Mouse (Mus musculus) heart, embryonic 14.5 days (tissue): Measurements from ENCODE around the gene Il18bp. TPM values are rescaled to one million over a fixed set of nuclear protein-coding genes. Genes with fewer than 3 reads are reported as not detected.

Experiments used
- ATAC-seq: fragments of 200-750 bp; cut with Nextera tagmentation; 2 replicates; pipeline ENCODE4 v1.8.0; 2017; ENCODE audit warnings: low read depth, moderate TSS enrichment; ENCODE audit not compliant: insufficient number of reproducible peaks, insufficient read depth, low FRiP score
- H3K27ac ChIP-seq, 2 experiments: fragments of 200-500 bp in 1 of 2; fragments of 300-500 bp in 1 of 2; sonication (generic) in 1 of 2; replicated peaks in 1 of 2; 2 replicates each; pipeline ENCODE4 v1.5.1; 2012 to 2014; ENCODE audit warnings: low read depth in 2 of 2, low read length in 2 of 2, control low read depth in 1 of 2, mild to moderate bottlenecking in 1 of 2, mixed read lengths in 1 of 2; ENCODE audit not compliant: control insufficient read depth in 1 of 2, insufficient read depth in 1 of 2
- H3K27me3 ChIP-seq: fragments of 300-500 bp; sonication (generic); 2 replicates; pipeline ENCODE4 v1.6.1; 2014; ENCODE audit warnings: mild to moderate bottlenecking, low read length, control low read depth; ENCODE audit not compliant: control insufficient read depth, insufficient read depth
- H3K36me3 ChIP-seq: fragments of 300-500 bp; sonication (generic); 2 replicates; pipeline ENCODE4 v1.6.1; 2014; ENCODE audit warnings: mild to moderate bottlenecking, control low read depth, low read length, mixed read lengths; ENCODE audit not compliant: control insufficient read depth, insufficient read depth
- H3K4me1 ChIP-seq, 2 experiments: fragments of 200-500 bp in 1 of 2; fragments of 300-500 bp in 1 of 2; sonication (generic) in 1 of 2; 2 replicates each; pipeline ENCODE4 v1.6.1; 2012 to 2014; ENCODE audit warnings: low read length in 2 of 2, control low read depth in 1 of 2, mixed read lengths in 1 of 2; ENCODE audit not compliant: control insufficient read depth in 2 of 2, insufficient read depth in 2 of 2
- H3K4me2 ChIP-seq: fragments of 300-500 bp; sonication (generic); 2 replicates; pipeline ENCODE4 v1.6.1; 2014; ENCODE audit warnings: mild to moderate bottlenecking, low read length
- H3K4me3 ChIP-seq, 2 experiments: fragments of 200-500 bp in 1 of 2; fragments of 300-500 bp in 1 of 2; sonication (generic) in 1 of 2; 2 replicates each; pipeline ENCODE4 v1.5.1; 2012 to 2014; ENCODE audit warnings: low read length in 2 of 2, mild to moderate bottlenecking in 2 of 2, control low read depth in 1 of 2, low read depth in 1 of 2, moderate library complexity in 1 of 2; ENCODE audit not compliant: control insufficient read depth in 1 of 2, insufficient read depth in 1 of 2
- H3K9ac ChIP-seq: fragments of 300-500 bp; sonication (generic); 2 replicates; pipeline ENCODE4 v1.6.1; 2014; ENCODE audit warnings: mild to moderate bottlenecking, low read length
- H3K9me3 ChIP-seq: fragments of 300-500 bp; sonication (generic); 2 replicates; pipeline ENCODE4 v1.6.1; 2016; ENCODE audit warnings: low read length, control low read depth; ENCODE audit not compliant: control insufficient read depth
- WGBS: fragments of 180-500 bp; shearing (Covaris S2); extraction: QIAGEN DNeasy Blood & Tissue Kit; methylation state at CpG from one replicate; pipeline ENCODE4 v1.1.7; 2014; 5-methylcytosine and 5-hydroxymethylcytosine counted together
- polyA plus RNA-seq: library from polyadenylated mRNA; unstranded; fragments of >200 nt; fragmentation: Nextera tagmentation; extraction: Ambion mirVana; gene quantifications from 2 replicates; pipeline ENCODE4 v1.2.1, GENCODE M21; 2014

Il18bp gene
- polyA plus RNA-seq = 1.7 and 2.1 TPM in 2 replicates

- Histone ChIP-seq H3K9ac (no peak within 1 kb of the TSS), H3K4me1 (peaks cover 0 to 9% of the 10 kb centered on the region in 2 experiments), H3K36me3 (peaks cover 88% of the 10 kb centered on the region), H3K4me2 (no peak within 1 kb of the TSS; the same call in 1 of the 2 replicates), H3K27me3 (no peaks in the 10 kb centered on the region), H3K4me3 (no peak within 1 kb of the TSS), H3K27ac (peak within 1 kb of the TSS; percentile 29 to 42), H3K9me3 (no peaks in the 10 kb centered on the region)
- 87% methylated on average over 3 of the region's 3 CpGs for WGBS
- ATAC-seq = no peak
Measured at GRCm38 (mm10) chr7:102018590-102018989, at the start of gene Il18bp. Gene Il18bp (minus strand): TSS chr7:102018690.

DNA sequence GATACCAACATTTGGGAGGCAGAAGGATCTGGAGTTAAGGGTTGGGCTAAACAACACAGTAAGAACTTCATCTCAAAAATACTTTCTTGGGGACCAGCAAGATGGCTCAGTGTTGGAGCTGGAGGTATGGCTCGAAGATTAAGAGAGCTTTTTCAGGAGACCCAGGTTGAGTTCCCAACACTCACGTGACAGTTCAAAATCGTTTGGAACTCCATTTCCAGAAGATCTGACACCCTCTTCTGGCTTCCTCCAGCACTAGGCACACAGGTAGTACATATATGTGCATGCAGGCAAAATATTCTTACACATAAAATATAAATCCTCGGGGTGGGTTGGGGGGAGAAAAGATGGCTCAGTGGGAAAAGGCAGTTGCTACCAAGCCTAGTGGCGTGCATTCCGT is 47.9 kb upstream of the Il18bp start:
- Histone ChIP-seq H3K27me3 (no peaks in the 10 kb centered on the region), H3K4me2 (peak overlapping the region; percentile 78), H3K4me1 (peaks cover 5 to 16% of the 10 kb centered on the region in 2 experiments; a peak in 3 of 4 replicates), H3K4me3 (peak overlapping the region; percentile 15 to 74), H3K27ac (no peak overlapping the region), H3K9ac (peak overlapping the region; percentile 80), H3K9me3 (no peaks in the 10 kb centered on the region), H3K36me3 (peaks cover 12% of the 10 kb centered on the region)
- WGBS = 68% methylated on average over 6 of the region's 6 CpGs
- no peak for ATAC-seq

DNA sequence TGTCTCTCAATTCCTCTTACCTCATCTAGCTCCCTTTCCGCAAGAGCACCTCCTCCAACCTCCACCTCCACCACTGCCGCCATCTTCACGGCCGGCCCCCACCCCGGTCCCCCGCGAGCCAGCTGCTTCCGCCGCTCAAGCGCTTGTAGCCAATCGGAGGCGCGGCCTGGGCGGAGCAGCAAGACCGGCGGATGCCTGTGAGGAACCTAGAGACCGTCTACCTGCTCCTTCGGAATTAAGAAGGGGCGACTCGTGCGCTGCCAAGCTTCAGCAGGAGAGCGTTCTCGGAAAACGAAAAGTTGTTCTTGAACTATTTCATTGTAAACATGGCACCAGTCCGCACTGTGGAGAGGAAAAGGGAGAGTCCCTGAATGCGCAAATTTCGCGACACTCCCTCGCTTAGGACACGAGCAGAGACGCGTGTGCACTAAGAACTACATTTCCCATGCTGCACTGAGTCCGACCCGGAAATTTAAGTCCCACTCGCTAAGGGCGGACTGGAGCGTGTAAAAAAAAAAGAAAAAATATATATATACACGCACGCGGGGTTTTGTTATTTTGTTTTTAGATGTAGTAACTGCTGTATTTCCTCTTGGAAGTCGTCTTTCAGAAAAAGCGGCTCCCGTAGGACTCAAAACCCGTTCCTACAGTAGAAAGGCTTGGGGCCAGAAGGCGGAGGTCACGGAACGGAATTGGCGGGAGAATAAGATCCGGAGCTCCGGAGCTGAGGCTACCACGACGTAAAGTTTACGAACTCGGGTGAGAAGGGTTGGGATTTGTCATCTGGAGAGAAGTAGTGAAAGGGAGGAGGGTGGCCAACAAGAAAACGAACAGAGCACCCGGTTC is 46.8 kb upstream of the Il18bp start, which contains the start of the genes Rnf121, Xndc1 and Xntrpc:
Gene Rnf121, minus strand, starts transcription at position 424 of the 846 bp plus-strand sequence.
Gene Xndc1, plus strand, starts transcription at position 466 of the 846 bp plus-strand sequence.
Gene Xntrpc, plus strand, starts transcription at position 668 of the 846 bp plus-strand sequence.
- Histone ChIP-seq H3K4me3 (peak within 1 kb of the TSS; percentile 74 to 77), H3K4me1 (peaks cover 5 to 16% of the 10 kb centered on the region in 2 experiments; a peak in 3 of 4 replicates), H3K27ac (peak within 1 kb of the TSS; percentile 73 to 81), H3K9me3 (no peaks in the 10 kb centered on the region), H3K4me2 (peak within 1 kb of the TSS; percentile 78), H3K36me3 (peaks cover 10% of the 10 kb centered on the region), H3K9ac (peak within 1 kb of the TSS; percentile 80), H3K27me3 (no peaks in the 10 kb centered on the region)
- under 1% methylated on average over 56 of the region's 56 CpGs for WGBS
- ATAC-seq = peak; percentile 98

GRCm38 (mm10) chr7:102064655-102065045 is 46.2 kb upstream of the Il18bp start:
- H3K27ac ChIP-seq = peak overlapping the region; percentile 24 to 73; a peak in 3 of 4 replicates
- no peaks in the 10 kb centered on the region for H3K27me3 ChIP-seq
- H3K4me2 ChIP-seq = peak overlapping the region; percentile 78
- H3K36me3 ChIP-seq = peaks cover 10% of the 10 kb centered on the region
- H3K4me3 ChIP-seq = peak overlapping the region; percentile 74 to 77
- peak overlapping the region; percentile 80 for H3K9ac ChIP-seq
- H3K9me3 ChIP-seq = no peaks in the 10 kb centered on the region
- WGBS = under 1% methylated on average over 9 of the region's 9 CpGs
- ATAC-seq = no peak
- peaks cover 5 to 16% of the 10 kb centered on the region in 2 experiments; a peak in 3 of 4 replicates for H3K4me1 ChIP-seq

DNA sequence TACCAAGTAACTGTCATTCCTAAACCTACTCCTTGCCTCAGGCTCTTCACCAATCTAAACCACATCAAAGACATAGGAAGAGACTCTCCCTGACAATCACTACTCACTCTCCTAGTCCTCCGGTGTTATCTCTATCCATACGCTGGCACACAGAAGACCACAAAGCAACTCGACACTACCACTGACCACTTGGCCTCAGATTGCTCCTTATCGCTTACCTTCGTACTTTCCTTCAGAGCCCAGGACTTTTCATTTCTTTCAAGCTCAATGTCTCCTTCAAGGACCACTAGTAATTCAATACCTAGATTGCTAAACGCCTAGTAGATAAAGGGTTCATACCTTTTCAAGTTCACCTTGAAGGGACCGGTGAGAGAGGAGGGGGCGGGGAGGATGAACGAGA is 45.4 kb upstream of the Il18bp start:
- Histone ChIP-seq H3K27ac (no peak overlapping the region), H3K4me2 (peak overlapping the region; percentile 78), H3K27me3 (no peaks in the 10 kb centered on the region), H3K36me3 (peaks cover 16% of the 10 kb centered on the region), H3K9me3 (no peaks in the 10 kb centered on the region), H3K4me1 (peaks cover 5 to 16% of the 10 kb centered on the region in 2 experiments; a peak in 3 of 4 replicates), H3K4me3 (peak overlapping the region in 1 of 2 experiments; percentile 74; a peak in 3 of 4 replicates), H3K9ac (no peak overlapping the region)
- WGBS = 40% methylated on average over 9 of the region's 9 CpGs
- no peak for ATAC-seq

- 69% methylated on average over 1 of the region's 1 CpGs for WGBS
- Histone ChIP-seq H3K9me3 (no peaks in the 10 kb centered on the region), H3K27me3 (no peaks in the 10 kb centered on the region), H3K36me3 (peaks cover 18% of the 10 kb centered on the region), H3K4me1 (peaks cover 5 to 16% of the 10 kb centered on the region in 2 experiments), H3K9ac (no peak overlapping the region), H3K4me2 (no peak overlapping the region), H3K4me3 (no peak overlapping the region), H3K27ac (no peak overlapping the region)
- no peak for ATAC-seq
Measured at GRCm38 (mm10) chr7:102062203-102062602, 43.7 kb upstream of the Il18bp start.

- Histone ChIP-seq H3K9ac (no peak overlapping the region), H3K4me2 (no peak overlapping the region), H3K27ac (no peak overlapping the region), H3K9me3 (no peaks in the 10 kb centered on the region), H3K4me1 (peaks cover 1 to 13% of the 10 kb centered on the region in 2 experiments), H3K36me3 (peaks cover 21% of the 10 kb centered on the region), H3K27me3 (no peaks in the 10 kb centered on the region), H3K4me3 (no peak overlapping the region)
- ATAC-seq = no peak
- WGBS = 59% methylated on average over 3 of the region's 3 CpGs
Measured at GRCm38 (mm10) chr7:102061353-102061752, 42.9 kb upstream of the Il18bp start.
